Mouse (Mus musculus) adrenal gland, postnatal 14 days (tissue): ENCODE measurements around the gene Gba2. TPM values are rescaled to one million over a fixed set of nuclear protein-coding genes. Genes with fewer than 3 reads are reported as not detected.

ENCODE experiments used
- DNase-seq: peaks from one replicate; pipeline ENCODE4 v3.0.0; 2021; ENCODE audit warnings: mixed read lengths
- total RNA-seq: library from RNA; stranded (reverse); gene quantifications from 2 replicates; pipeline ENCODE4 v1.2.3, GENCODE M21; 2021

Gba2 gene
- total RNA-seq, 1 experiment from 2014 or later: 11.7 TPM

- DNase-seq: no peak
Observed at GRCm38 (mm10) chr4:43581381-43581780, 2.7 kb upstream of the Gba2 start.

DNA sequence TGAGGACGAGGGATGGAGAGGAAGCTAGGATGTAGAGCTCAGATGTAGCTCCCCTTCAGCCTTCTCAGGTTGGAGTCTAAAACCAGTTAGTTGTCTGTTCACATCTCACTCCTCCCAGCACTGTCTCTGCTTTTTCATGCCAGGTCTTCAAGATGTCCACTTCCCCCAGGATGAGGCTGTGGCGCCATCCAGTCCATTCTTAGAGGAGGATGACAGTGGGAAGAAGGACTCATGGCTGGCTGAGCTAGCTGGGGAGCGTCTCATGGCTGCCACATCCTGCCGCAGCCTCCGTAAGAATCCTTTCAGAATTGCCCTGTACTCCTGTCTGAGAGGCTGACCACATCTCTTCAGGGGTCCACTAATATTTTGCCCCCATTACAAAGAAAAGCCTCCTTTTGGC, 2.0 kb upstream of the Gba2 start:
- DNase-seq: no peak

DNA sequence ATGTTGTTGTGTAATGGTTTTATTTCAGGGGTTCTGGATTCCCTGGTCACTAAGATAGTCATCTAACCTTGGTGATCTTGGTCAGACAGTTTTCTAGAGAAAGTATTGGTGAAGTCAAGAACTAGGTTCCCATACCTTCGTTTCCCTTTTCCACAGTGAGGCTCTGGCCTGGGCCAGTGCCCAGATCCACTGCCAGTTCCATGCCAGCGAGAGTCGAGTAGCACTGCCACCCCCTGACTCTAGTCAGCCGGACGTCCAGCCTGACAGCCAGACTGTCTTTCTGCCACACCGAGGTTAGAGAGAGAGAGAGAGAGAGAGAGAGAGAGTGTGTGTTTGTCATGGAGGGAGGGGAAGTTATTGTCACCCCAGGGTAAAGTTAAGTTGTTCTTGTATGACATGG, 1.1 kb upstream of the Gba2 start:
- DNase-seq: no peak

- DNase-seq: no peak
Observed at GRCm38 (mm10) chr4:43579256-43579655, 583 bp upstream of the Gba2 start.

DNA sequence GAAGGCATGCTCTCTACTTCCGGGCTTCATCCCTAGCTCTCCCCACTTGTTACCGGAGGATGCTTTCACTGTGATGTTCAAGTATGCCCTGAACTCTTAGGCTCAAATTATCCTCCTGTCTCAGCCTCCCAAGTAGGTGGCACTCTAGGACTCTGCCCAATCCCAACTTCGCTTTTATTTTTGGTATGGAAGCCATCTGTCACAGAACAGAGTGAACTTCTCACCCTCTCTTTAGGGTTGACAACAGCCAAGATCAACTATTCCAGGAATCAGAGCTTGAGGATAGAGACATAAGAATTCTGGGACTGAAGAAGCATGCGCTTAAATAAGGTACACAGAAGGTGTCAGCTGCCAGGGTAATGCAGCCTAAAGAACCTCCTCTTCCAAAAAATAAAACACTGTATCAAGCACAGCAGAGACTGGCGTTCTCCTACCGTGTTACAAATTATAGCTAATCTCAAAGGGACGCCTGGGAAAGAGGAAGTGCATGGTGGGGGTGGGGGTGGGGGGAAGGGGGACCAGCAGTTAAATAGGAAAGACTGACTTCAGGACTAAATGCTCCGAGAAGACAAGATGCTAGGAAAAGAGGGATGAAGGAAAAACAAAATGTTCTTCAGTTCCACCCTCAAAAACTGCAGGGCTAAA, 1.3 kb downstream of the Gba2 start:
- no peak for DNase-seq

- no peak for DNase-seq
Observed at GRCm38 (mm10) chr4:43575356-43575755, 3.3 kb downstream of the Gba2 start.

DNA sequence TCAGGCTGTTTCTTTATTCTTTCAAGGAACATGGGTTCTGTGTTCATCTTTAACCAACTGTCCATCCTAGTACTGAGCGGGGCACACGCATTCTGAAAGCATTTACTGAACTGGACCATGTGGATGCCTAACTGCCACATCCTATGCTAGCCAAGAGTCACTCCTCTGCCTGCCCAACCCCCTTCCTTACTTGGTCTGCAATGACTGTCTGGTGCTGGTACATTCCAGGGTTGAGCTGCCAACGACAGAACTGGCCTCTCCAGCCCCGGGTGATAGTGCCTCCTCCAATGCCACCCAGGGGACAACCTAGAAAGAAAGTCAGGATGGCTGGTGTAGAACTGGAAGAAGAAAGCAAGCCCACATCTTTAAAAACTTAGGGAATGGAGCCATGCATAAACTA, 5.1 kb downstream of the Gba2 start:
- no peak for DNase-seq

GRCm38 (mm10) chr4:43571395-43572045, 7.2 kb downstream of the Gba2 start:
- DNase-seq: no peak

DNA sequence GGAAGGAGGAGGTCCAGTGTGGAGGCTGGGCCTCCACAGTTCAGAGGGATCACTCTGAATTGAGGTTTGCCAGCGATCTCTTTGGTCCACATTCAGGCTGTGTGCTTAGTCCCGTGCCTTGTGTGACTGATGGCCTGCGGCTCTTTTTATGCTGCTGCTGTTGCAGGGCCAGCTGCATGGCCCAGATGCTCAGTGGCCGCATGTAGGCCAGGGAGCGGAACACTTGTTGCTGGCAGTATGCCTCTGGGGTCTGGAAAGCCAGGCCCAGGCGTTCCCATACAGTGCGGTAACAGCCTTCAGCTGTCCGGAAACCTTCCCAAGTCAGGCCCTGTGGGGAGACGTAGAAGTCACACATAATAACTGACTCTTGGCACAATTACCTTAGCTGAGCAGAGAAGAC, 11.5 kb downstream of the Gba2 start:
- no peak for DNase-seq

- no peak for DNase-seq
Observed at GRCm38 (mm10) chr4:43564231-43564630, 14.4 kb downstream of the Gba2 start.

GRCm38 (mm10) chr4:43563601-43563875, 15.1 kb downstream of the Gba2 start:
- no peak for DNase-seq

DNA sequence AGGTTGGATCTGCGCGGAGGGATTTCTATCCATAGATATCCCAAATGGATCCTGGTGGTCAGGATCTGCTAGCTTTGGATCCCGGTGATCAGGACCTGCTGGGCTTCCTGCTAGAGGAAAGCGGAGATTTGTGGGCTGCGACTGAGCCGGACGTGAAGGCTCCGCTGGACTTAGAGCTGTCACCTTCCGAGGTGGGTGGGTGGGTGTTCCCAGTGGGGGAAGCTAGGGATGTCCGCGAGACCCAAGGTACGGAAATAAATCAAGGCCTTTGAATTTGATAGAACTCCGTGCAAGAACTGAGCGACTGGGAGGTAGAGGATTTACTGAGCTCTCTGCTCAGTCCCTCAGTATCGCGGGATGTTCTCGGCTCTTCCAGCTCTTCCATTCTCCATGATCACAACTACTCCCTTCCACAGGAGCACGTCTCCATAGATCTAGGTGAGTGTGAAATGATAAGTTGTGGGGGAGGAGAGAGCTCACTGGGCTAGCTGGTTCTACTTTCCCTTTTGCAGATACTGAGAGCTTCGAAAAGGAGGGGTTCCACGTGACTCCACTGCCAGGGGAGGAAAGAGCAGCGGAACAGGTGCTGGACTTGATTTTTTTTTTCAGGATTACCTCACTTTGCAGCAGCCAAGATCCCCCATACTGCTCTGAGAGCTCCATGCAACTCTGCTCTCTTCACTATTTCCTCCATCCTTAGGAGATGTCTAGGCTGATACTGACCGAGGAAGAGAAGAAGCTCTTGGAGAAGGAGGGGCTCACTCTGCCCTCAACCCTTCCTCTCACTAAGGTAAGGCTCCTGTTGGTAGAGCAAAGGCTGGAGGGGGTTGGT, 15.7 kb downstream of the Gba2 start:
- no peak for DNase-seq

DNA sequence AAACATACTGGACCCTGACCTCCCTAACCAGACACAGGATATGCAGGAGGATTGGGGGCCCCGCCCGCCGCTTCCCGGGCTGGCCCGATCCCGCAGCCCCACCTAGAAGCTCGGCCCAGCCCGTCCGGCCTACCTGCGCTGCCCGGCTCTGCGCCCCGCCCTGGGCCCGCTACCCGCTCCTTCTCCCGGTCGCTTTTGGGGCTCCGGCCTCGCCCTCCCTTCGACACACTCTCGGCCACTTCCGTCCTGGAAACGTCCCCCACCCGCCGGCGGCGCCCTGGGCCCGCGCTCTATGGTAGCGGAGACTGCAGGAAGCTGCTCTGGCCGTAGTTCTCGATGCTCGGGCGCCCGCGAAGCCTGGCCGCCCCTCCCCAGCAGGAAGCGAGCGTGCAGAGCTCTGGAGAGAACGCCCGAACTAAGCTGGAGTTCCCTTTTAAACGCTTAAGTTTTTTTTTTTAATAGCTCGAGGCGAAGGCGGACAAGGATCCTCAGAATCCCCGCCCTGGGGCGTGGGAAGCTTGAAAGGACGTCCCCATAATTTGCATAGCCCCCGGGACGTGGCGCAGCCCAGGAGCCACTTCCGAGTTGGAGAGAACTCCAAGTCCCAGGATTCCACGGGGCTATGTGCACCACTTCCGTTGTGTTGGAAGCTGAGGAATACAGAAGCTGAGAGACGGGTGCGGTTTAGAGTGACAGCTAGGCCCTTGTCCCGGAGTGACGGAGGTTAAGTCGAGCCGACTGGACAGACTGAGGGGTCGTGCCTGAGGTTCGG, 16.5 kb downstream of the Gba2 start, which contains the start of the genes Creb3 and Tln1:
Gene Creb3, plus strand, starts transcription at position 336 of the 772 bp plus-strand sequence.
Gene Tln1, minus strand, starts transcription at position 695 of the 772 bp plus-strand sequence.
- peak; percentile 96 for DNase-seq

GRCm38 (mm10) chr4:43561436-43561996, 17.2 kb downstream of the Gba2 start:
- no peak for DNase-seq

DNA sequence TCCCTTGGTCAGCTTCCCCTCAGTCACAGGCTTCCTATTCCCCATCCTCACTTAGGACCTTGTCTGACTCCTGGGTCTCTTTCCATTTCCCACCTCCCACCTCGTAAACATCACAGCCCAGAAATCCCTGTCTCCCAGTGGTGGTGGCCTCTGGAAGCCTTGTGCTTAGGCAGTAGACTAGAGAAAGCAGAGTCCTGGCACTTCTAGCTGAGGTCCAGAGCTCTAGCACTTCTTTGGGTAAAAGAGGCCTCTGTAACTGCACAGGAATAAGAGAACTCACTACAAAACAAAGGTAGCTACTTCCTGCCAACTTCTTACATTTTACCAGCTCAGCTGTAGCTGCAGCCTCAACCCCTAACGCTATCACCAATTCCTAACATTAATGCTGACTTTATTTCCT, 17.7 kb downstream of the Gba2 start:
- no peak for DNase-seq

GRCm38 (mm10) chr4:43560243-43560611, 18.4 kb downstream of the Gba2 start:
- peak; percentile 69 for DNase-seq

DNA sequence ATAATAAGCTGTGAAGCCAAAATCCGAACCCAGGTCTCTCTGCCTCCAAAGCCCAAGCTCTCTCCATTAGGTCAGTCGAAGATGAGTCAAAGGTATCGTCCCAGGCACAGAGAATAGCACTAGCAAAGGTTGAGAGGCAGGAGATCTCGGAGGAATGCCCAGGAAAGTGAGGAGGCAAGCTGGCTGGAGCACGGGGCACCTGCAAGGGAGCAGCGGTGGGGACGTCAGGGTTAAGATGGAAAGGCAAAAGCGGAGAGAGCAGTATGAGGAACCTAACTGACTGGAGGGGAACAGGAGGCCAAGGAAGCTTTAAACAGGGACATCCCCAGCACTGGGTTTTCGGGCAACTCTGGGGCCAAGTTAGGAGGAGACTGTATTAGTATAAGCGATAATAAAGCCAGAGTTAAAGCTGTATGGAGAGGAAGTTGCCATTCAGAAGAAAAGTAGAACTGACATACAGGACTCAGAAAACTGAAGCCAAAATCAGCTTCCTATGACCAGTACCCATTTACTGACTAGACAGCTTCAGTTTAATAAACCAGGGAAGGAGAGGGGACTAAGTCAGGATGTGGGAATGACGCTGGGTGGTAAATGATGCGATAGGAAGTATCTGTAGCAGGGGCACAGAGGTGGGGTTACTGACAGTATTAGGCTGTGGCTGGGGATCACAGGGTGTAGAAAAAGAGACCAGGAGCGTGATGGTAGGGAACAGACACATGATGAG, 19.0 kb downstream of the Gba2 start:
- DNase-seq: no peak

- peak; percentile 93 for DNase-seq
Observed at GRCm38 (mm10) chr4:43558631-43559356, 19.9 kb downstream of the Gba2 start.

GRCm38 (mm10) chr4:43558028-43558630, 20.5 kb downstream of the Gba2 start:
- DNase-seq: no peak

- no peak for DNase-seq
Observed at GRCm38 (mm10) chr4:43555926-43556325, 22.7 kb downstream of the Gba2 start.
